Mouse (Mus musculus): ENCODE data around the gene Tagln2. TPM values are rescaled to one million over a fixed set of nuclear protein-coding genes. Genes with fewer than 3 reads are reported as not detected.

The Tagln2 gene
- total RNA-seq, 1 experiment from 2014 or later, result 241 TPM

GRCm38 (mm10) chr1:172522524-172522923, 22.7 kb downstream of the Tagln2 start:
- ATAC-seq (replicated peaks; ENCODE audit: low read depth, poor library complexity, severe bottlenecking), result peak; percentile 20

- no peak for ATAC-seq (replicated peaks; ENCODE audit: low read depth, poor library complexity, severe bottlenecking)
Observed at GRCm38 (mm10) chr1:172523699-172524101, 23.9 kb downstream of the Tagln2 start.

GRCm38 (mm10) chr1:172525027-172525764, 25.3 kb downstream of the Tagln2 start:
- peak; percentile 30 for ATAC-seq (replicated peaks; ENCODE audit: low read depth, poor library complexity, severe bottlenecking)

- ATAC-seq (replicated peaks; ENCODE audit: low read depth, poor library complexity, severe bottlenecking), result no peak
Observed at GRCm38 (mm10) chr1:172525971-172526370, 26.1 kb downstream of the Tagln2 start.

- ATAC-seq (replicated peaks; ENCODE audit: low read depth, poor library complexity, severe bottlenecking), result peak; percentile 61
Observed at GRCm38 (mm10) chr1:172526380-172527081, 26.7 kb downstream of the Tagln2 start.

- no peak for ATAC-seq (replicated peaks; ENCODE audit: low read depth, poor library complexity, severe bottlenecking)
Observed at GRCm38 (mm10) chr1:172527431-172527830, 27.6 kb downstream of the Tagln2 start.

GRCm38 (mm10) chr1:172528701-172529100, 28.9 kb downstream of the Tagln2 start:
- peak; percentile 43 for ATAC-seq (replicated peaks; ENCODE audit: low read depth, poor library complexity, severe bottlenecking)

GRCm38 (mm10) chr1:172530544-172531220, 30.8 kb downstream of the Tagln2 start:
- ATAC-seq (replicated peaks; ENCODE audit: low read depth, poor library complexity, severe bottlenecking), result peak; percentile 17

GRCm38 (mm10) chr1:172532551-172532950, 32.7 kb downstream of the Tagln2 start:
- no peak for ATAC-seq (replicated peaks; ENCODE audit: low read depth, poor library complexity, severe bottlenecking)

- ATAC-seq (replicated peaks; ENCODE audit: low read depth, poor library complexity, severe bottlenecking), result no peak
Observed at GRCm38 (mm10) chr1:172535116-172535515, 35.3 kb downstream of the Tagln2 start.

- ATAC-seq (replicated peaks; ENCODE audit: low read depth, poor library complexity, severe bottlenecking), result no peak
Observed at GRCm38 (mm10) chr1:172539827-172540226, 40.0 kb downstream of the Tagln2 start.

GRCm38 (mm10) chr1:172540283-172540820, 40.5 kb downstream of the Tagln2 start:
- no peak for ATAC-seq (replicated peaks; ENCODE audit: low read depth, poor library complexity, severe bottlenecking)

- ATAC-seq (replicated peaks; ENCODE audit: low read depth, poor library complexity, severe bottlenecking), result no peak
Observed at GRCm38 (mm10) chr1:172546062-172546461, 46.2 kb downstream of the Tagln2 start.

- peak; percentile 75 for ATAC-seq (replicated peaks; ENCODE audit: low read depth, poor library complexity, severe bottlenecking)
Observed at GRCm38 (mm10) chr1:172548501-172548900, 48.7 kb downstream of the Tagln2 start.

GRCm38 (mm10) chr1:172549314-172549713, 49.5 kb downstream of the Tagln2 start:
- no peak for ATAC-seq (replicated peaks; ENCODE audit: low read depth, poor library complexity, severe bottlenecking)

GRCm38 (mm10) chr1:172549717-172550116, 49.9 kb downstream of the Tagln2 start:
- ATAC-seq (replicated peaks; ENCODE audit: low read depth, poor library complexity, severe bottlenecking), result no peak

- ATAC-seq (replicated peaks; ENCODE audit: low read depth, poor library complexity, severe bottlenecking), result peak; percentile 83
Observed at GRCm38 (mm10) chr1:172550551-172550951, 50.7 kb downstream of the Tagln2 start.

GRCm38 (mm10) chr1:172551009-172551408, 51.2 kb downstream of the Tagln2 start:
- no peak for ATAC-seq (replicated peaks; ENCODE audit: low read depth, poor library complexity, severe bottlenecking)

GRCm38 (mm10) chr1:172552623-172553022, 52.8 kb downstream of the Tagln2 start:
- no peak for ATAC-seq (replicated peaks; ENCODE audit: low read depth, poor library complexity, severe bottlenecking)

GRCm38 (mm10) chr1:172555638-172556037, 55.8 kb downstream of the Tagln2 start, which contains the start of gene Vsig8:
TSS of gene Vsig8 (plus strand) at chr1:172555938.
- no peak for ATAC-seq (replicated peaks; ENCODE audit: low read depth, poor library complexity, severe bottlenecking)
